Mouse (Mus musculus) bone marrow macrophage, adult 2 months (primary cell): ENCODE measurements around the gene Bcas2. TPM values are rescaled to one million over a fixed set of nuclear protein-coding genes. Genes with fewer than 3 reads are reported as not detected.
"Not testable (repeated sequence)": the region's sequence is repeated elsewhere in the genome, so short reads cannot be mapped to it uniquely, and the experiment has no call there.

Experiments used
- H3K27ac ChIP-seq: 2 replicates; pipeline ENCODE4 v1.5.1; 2012; ENCODE audit warnings: low read depth, low read length; ENCODE audit not compliant: insufficient read depth
- H3K4me1 ChIP-seq: 2 replicates; pipeline ENCODE4 v1.6.1; 2012; ENCODE audit warnings: low read length; ENCODE audit not compliant: control insufficient read depth, insufficient read depth
- H3K4me3 ChIP-seq: 2 replicates; pipeline ENCODE4 v1.5.1; 2012; ENCODE audit warnings: mild to moderate bottlenecking, low read length, moderate library complexity; ENCODE audit not compliant: insufficient read depth
- CTCF ChIP-seq: IDR thresholded peaks from 2 replicates; pipeline ENCODE4 v1.5.1; 2012; ENCODE audit warnings: low read depth, mild to moderate bottlenecking, low read length, moderate library complexity
- POLR2A ChIP-seq: IDR thresholded peaks from 2 replicates; pipeline ENCODE4 v1.6.1; 2012; ENCODE audit warnings: mild to moderate bottlenecking, low read depth, low read length, borderline replicate concordance
- polyA plus RNA-seq: library from polyadenylated mRNA; stranded (reverse); fragments of >200 nt; gene quantifications from 2 replicates; pipeline ENCODE4 v1.2.4, GENCODE M21; 2012; ENCODE audit not compliant: missing spikeins, insufficient read depth, insufficient read length

Gene Bcas2
- polyA plus RNA-seq, 1 experiment, result 68.5 TPM

- no peak for TF ChIP-seq CTCF
- no peak for TF ChIP-seq POLR2A
- Histone ChIP-seq H3K4me3 (no peak overlapping the region), H3K27ac (peak overlapping the region; percentile 87), H3K4me1 (peaks cover 33% of the 10 kb centered on the region)
These were observed 42.1 kb downstream of the Bcas2 start for GRCm38 (mm10) chr3:103213537-103213936.

GRCm38 (mm10) chr3:103214593-103215285 lies 43.3 kb downstream of the Bcas2 start:
- Histone ChIP-seq H3K27ac (0 out of 2 replicates have a peak overlapping the region, but pooled peaks have one; percentile 1), H3K4me3 (no peak overlapping the region), H3K4me1 (peaks cover 33% of the 10 kb centered on the region)
- no peak for TF ChIP-seq CTCF

DNA sequence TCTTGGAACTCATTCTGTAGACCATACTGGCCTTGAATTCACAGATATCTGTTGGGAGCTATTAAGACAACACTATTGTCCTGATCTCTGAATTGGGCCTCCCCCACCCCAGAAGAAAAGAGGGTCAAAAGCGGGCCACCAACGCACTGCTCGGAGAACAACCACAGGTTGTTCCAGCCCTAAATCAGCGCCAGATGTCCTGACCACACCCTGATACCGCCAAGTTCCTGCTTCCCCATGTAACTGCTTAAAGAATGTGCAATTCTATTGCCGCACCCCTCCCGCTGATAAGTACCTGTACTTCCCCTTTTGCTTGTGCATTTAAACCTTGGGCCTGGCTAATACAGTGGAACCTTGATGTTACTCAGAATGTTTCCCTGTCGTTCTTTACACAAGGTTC lies 43.9 kb downstream of the Bcas2 start:
- H3K4me1 ChIP-seq, result peaks cover 33% of the 10 kb centered on the region
- H3K4me3 ChIP-seq, H3K27ac ChIP-seq: not testable (repeated sequence)

DNA sequence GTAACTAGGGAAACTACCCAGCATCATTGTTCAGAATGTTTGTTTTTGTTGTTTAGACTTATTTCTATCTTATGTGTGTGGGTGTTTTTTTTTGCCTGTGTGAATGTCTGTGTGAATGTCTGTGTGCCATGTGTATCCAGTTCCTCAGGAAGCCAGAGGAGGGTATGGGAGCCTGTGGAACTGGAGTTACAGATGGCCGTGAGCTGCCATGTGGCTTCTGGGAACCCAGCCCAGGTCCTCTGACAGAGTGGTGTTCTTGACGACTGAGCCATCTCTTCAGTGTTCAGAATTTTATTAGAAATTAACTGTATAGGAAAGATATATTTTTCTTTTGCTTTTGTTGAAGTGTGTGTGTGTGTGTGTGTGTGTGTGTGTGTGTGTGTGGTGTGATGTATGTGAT lies 50.0 kb downstream of the Bcas2 start:
- no peak for TF ChIP-seq POLR2A
- TF ChIP-seq CTCF, result no peak
- Histone ChIP-seq H3K27ac (no peak overlapping the region), H3K4me3 (no peak overlapping the region), H3K4me1 (no peaks in the 10 kb centered on the region)

DNA sequence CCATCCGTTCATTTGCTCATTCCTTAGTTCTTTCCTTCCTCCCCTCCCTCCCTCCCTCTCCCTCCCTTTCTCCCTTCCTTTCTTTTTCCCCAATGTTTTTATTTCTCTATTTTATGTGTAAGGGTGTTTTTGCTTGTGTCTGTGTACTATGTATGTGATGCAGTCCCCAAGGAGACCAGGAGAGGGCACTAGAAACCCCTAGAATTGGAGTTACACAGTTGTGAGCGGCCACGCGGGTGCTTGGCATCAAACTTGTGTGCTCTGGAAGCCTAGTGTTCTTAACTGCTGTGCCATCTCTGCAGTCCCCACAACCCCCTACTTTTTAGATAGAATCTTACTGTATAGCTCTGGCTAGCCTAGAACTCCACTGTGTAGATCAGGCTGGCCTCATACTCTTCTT lies 52.3 kb downstream of the Bcas2 start:
- Histone ChIP-seq H3K4me3 (no peak overlapping the region), H3K4me1 (no peaks in the 10 kb centered on the region)
- no peak; the same call in 1 of the 2 replicates for TF ChIP-seq CTCF
- no peak for TF ChIP-seq POLR2A

DNA sequence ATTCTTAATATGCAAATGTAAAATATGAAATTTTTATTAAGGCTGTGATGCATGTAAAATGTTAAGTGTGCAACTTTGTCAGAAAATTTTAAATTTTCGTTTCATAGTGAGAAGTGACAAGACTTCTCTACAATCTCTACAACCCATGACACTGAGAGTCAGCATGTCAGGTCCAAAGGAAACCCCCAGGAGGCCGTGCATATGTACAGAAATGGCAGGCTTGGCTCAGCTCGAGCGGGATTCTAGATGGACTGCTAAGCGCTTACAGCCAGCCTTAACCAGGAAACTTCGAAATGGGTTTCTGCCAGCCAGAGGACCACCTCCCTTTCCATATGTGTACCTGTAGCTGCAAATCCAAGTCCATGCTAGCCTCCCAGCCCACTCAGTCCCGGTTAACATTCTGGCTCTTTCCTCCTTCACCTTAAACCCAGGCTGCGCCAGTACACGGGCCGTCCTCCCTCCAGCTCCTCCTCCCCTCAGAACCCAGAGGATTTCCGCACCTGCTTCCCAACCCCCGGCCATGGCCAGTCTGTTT lies 52.8 kb downstream of the Bcas2 start:
- TF ChIP-seq CTCF, result no peak
- TF ChIP-seq POLR2A, result no peak
- H3K27ac ChIP-seq, result no peak overlapping the region
- no peak overlapping the region for H3K4me3 ChIP-seq
- H3K4me1 ChIP-seq, result no peaks in the 10 kb centered on the region

More for the DNA sequence above, 52.3 kb downstream of the Bcas2 start:
- H3K27ac ChIP-seq, result no peak overlapping the region

GRCm38 (mm10) chr3:103227729-103228128 lies 56.3 kb downstream of the Bcas2 start:
- Histone ChIP-seq H3K27ac (no peak overlapping the region), H3K4me3 (no peak overlapping the region), H3K4me1 (no peaks in the 10 kb centered on the region)
- no peak for TF ChIP-seq CTCF
- no peak for TF ChIP-seq POLR2A

Other genes with a start within 250 kb of the Bcas2 start
- gene Sycp1, start 235.6 kb upstream of the Bcas2 start, polyA plus RNA-seq, result not detected in 2 replicates
- not detected in 2 replicates for gene Nr1h5, start 207.5 kb upstream of the Bcas2 start, polyA plus RNA-seq
- 53.6 and 54.2 TPM in 2 replicates for gene Sike1, start 175.9 kb upstream of the Bcas2 start, polyA plus RNA-seq
- 291 and 299 TPM in 2 replicates for gene Csde1, start 151.2 kb upstream of the Bcas2 start, polyA plus RNA-seq
- 95.5 and 101 TPM in 2 replicates for gene Nras, start 113.4 kb upstream of the Bcas2 start, polyA plus RNA-seq
- gene Ampd1, start 97.6 kb upstream of the Bcas2 start, polyA plus RNA-seq, result not detected in 2 replicates
- gene Dennd2c, start 69.1 kb upstream of the Bcas2 start, polyA plus RNA-seq, result 6.0 and 6.5 TPM in 2 replicates
- gene Trim33, start 107.6 kb downstream of the Bcas2 start, polyA plus RNA-seq, result 23.3 and 24.5 TPM in 2 replicates